Mouse (Mus musculus) large intestine, adult 2 months (tissue): ENCODE data around the gene Fto. TPM values are rescaled to one million over a fixed set of nuclear protein-coding genes. Genes with fewer than 3 reads are reported as not detected.

Experiments used
- DNase-seq: peaks from one replicate; pipeline ENCODE4 v3.0.0-alpha.2; 2012; ENCODE audit warnings: low read depth, low spot score
- WGBS: fragments of 180-500 bp; shearing (Covaris S2); methylation state at CpG from one replicate; pipeline ENCODE4 v1.1.7; 2018; 5-methylcytosine and 5-hydroxymethylcytosine counted together
- polyA plus RNA-seq: library from polyadenylated mRNA; depleted of rRNA; stranded (reverse); fragments of >200 nt; gene quantifications from 2 replicates; pipeline ENCODE4 v1.2.3, GENCODE M21; 2012

Gene Fto
- polyA plus RNA-seq, 1 experiment = 16.0 TPM

GRCm38 (mm10) chr8:91507681-91508097 is 194.4 kb downstream of the Fto start:
- DNase-seq = no peak
- WGBS = 49% methylated on average over 7 of the region's 7 CpGs

DNA sequence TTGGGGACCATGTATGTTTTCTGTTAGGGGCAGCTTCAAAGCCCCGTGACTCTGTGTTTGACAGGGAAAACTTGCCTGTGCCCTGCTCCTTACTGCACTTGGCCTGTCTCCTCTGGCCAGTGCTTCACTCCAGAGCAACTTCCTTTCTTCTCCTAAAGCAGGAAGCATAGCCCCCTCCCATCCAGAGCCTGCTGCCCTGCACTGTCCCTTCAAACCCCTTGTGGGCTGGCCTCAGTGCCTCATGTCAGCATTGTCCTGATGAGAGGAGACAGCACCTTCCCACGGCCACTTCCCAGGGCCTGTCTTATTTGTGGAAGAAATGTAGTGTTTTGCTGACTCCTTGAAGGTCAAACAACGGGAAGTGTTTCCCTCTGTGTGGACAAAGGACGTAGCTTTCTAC is 195.0 kb downstream of the Fto start:
- WGBS = 93% methylated on average over 4 of the region's 4 CpGs

GRCm38 (mm10) chr8:91509206-91509899 is 196.0 kb downstream of the Fto start:
- 93% methylated on average over 8 of the region's 8 CpGs for WGBS

More for the DNA sequence above, 195.0 kb downstream of the Fto start:
- DNase-seq = no peak

DNA sequence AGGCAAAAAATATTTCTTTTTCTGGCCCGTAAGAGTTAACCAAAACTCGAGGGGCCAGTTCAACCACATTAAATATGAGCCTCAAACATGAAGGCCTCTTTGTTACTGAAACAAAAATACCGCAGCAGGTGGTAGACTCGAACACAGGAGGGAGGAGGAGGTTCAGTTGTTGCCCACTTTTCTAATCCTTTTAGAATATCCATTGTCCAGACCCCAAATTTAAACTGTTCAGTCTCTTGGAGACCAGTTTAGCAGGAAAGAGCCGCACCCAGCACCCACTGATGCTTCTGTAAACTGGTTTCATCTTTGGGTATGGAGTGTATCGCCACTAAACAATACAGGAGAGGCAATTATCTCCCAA is 196.6 kb downstream of the Fto start:
- DNase-seq = no peak
- 81% methylated on average over 6 of the region's 6 CpGs for WGBS

More at GRCm38 (mm10) chr8:91509206-91509899, 196.0 kb downstream of the Fto start:
- no peak for DNase-seq

- 74% methylated on average over 5 of the region's 5 CpGs for WGBS
- DNase-seq = no peak
Measured at GRCm38 (mm10) chr8:91510716-91511115, 197.4 kb downstream of the Fto start.

- DNase-seq = no peak
- 91% methylated on average over 4 of the region's 4 CpGs for WGBS
Measured at GRCm38 (mm10) chr8:91511943-91512342, 198.6 kb downstream of the Fto start.

GRCm38 (mm10) chr8:91514752-91515478 is 201.6 kb downstream of the Fto start:
- 89% methylated on average over 16 of the region's 16 CpGs for WGBS
- no peak for DNase-seq

DNA sequence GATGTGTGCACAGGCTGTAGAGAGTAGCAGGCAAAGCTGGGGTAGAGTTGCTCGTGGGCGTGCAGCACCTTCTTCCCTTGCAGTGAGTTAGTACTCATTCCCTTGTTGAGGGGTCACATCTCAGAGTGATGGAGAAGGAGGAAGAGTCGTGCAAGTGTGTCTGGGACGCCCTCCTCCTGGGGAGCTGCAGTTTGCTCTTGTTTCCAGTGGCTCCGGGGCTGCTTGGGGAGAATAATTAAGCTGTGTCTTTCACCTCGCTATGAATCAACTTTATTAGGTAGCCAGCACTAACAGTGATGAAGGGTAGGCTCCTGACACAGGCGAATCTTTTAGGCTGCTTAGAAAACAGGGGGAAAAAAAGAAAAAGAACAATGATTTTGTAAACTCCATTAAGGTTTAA is 203.1 kb downstream of the Fto start:
- no peak for DNase-seq
- WGBS = 72% methylated on average over 7 of the region's 7 CpGs

DNA sequence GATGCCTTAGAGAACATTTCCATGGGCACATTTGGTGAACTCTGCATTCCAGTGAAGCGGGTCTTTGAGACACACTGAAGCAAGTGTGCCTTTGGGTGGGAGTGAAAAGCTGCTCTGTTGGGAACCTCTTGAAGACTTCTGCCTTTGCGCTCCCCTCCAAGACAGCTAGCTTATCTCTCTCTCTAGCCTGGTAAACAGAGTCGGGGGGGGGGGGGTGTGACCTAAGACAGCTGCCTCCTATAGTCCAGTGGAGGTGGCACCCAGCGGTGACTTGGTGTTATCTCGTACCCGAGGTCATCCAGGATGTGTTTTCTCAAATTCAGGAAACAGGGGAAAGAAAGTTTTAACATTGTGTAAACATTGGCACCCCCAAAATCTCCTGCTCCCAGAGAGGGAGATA is 204.8 kb downstream of the Fto start:
- 58% methylated on average over 6 of the region's 6 CpGs for WGBS
- no peak for DNase-seq

GRCm38 (mm10) chr8:91522201-91522600 is 208.9 kb downstream of the Fto start:
- 81% methylated on average over 12 of the region's 12 CpGs for WGBS
- no peak for DNase-seq

DNA sequence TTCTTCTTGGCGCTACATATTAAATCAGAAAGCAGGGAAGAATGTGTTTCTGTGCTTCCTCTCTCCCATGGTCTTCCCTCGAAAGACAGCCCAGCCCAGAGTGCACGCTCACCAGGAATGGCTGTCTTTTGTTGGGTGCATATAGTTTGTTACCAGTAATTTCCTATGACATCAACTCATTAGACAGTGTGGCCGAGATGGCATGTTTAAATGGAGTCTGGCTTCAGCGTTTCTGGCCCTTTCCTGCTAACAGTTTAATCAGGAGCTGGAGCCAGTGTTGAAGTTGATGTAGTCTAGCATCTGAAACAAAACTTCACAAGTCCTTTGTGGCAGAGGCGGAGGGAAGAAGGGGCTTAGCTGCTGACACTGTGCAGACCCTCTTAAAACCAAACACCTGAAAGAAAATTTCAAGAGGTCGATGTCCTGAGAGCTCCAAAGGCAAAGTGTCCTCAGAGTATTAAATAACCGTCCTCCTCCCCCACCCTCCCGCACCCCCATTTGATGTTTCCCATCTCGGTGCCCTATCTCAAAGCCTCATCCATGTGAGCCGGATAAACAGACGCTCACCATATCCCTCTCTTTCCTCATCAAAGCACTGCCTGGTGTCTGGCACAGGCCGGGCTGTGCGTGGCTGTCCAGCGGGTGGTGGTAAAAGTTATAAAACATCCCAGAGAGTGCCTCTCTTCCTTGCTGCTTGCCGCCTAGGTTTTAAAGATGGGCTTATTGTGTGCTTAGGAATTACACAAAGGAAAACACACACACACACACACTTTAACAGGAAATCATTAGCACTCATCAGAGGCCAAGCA is 210.9 kb downstream of the Fto start:
- no peak for DNase-seq
- WGBS = 76% methylated on average over 16 of the region's 16 CpGs

GRCm38 (mm10) chr8:91524865-91525250 is 211.5 kb downstream of the Fto start:
- 70% methylated on average over 4 of the region's 4 CpGs for WGBS
- DNase-seq = no peak

GRCm38 (mm10) chr8:91525342-91525817 is 212.1 kb downstream of the Fto start:
- WGBS = 79% methylated on average over 10 of the region's 10 CpGs
- no peak for DNase-seq

DNA sequence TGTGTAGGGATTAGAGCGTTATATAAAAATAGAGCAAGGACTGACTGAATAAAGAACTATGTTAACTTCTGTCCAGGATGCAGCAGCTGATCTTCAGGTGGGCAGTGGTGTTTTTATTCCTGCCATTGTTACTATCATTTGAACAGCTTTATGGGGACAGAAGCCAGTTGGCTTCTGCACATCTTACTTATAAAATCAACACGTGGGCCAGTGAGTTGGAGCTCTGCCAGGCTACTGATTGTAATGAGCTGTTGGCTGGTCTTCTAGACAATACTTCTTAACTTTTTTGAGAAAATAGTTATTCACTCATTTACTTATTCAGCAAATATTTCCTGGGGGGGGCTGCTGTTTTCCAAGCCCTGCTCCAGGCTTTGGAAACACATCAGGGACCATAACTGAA is 215.6 kb downstream of the Fto start:
- WGBS = 15% methylated on average over 2 of the region's 2 CpGs
- no peak for DNase-seq

DNA sequence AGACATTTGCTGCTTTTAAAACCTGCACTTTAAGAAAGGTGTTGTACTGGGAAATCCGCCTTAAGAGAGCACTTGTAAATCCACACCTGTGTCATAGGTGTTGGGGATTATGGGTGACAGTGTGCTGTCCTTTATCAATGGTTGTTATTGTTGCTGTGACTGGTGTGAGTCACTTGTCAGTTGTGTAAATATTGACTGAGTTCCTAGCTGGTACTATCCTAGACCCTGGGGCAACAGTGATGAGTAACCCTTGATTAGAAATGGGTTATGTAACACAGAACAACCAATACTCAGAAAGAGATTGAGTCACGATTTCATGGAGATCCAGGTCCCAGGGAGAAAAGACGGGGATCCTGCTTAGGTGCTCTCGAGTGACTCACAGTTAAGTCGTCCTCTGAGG is 216.4 kb downstream of the Fto start:
- WGBS = 41% methylated on average over 5 of the region's 5 CpGs
- peak; percentile 47 for DNase-seq

GRCm38 (mm10) chr8:91530656-91531055 is 217.3 kb downstream of the Fto start:
- DNase-seq = no peak
- WGBS = 86% methylated on average over 8 of the region's 8 CpGs

DNA sequence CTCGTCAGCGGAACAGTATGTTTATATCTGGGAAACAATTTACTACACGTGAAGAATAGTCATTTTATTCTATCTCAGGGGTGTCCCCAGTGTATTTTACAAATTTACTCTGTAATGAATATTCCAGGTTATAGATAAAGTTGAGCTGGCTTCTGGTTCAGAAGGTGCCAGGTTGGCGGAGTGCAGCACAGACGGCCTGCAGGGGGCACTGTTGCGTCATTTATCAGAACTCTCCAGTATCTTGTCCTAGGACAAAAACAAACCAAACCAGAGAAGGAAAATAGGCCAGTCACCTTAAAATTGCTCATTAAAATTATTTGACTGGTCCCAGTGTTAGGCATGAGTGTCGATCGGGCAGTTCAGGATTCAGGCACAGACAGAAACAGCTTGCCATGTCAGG is 218.6 kb downstream of the Fto start:
- 34% methylated on average over 8 of the region's 8 CpGs for WGBS
- DNase-seq = peak; percentile 21

DNA sequence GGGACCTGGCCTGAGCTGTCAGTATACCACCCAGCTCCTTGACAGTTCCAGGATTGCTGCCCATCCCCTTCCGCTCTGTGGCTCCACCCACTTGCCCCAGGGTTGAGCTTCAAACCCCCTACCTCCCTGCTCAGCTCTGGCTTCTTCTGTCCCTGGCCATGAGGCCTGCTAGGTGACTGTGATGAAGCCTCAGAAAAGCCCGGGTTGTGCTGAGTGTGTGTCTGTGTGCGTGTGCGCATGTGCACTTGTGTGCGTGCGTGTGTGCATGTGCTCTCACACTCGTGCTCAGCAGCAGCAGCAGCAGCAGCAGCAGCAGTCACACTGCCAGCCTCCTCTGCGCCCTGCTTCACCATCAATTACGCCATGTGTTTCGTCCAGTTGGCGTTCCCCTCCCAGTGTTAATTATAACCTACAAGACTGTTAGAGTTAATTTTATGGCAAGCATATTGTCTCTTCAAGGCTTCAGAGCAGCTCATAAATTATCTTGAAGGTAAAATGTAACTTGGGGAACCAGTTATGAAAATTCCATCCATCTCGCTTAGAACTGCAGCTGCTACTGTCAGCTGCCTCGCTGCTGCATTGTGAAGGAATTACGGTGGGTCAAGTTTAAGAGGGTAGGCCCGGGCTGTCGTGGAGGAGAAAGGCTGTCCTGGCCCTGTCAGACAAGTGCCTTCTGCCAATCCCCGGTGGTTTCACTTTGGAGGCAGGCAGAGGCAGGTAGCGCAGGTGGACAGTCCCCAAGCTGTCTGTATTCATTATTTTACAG is 219.5 kb downstream of the Fto start:
- WGBS = 44% methylated on average over 18 of the region's 18 CpGs
- peak; percentile 11 for DNase-seq

DNA sequence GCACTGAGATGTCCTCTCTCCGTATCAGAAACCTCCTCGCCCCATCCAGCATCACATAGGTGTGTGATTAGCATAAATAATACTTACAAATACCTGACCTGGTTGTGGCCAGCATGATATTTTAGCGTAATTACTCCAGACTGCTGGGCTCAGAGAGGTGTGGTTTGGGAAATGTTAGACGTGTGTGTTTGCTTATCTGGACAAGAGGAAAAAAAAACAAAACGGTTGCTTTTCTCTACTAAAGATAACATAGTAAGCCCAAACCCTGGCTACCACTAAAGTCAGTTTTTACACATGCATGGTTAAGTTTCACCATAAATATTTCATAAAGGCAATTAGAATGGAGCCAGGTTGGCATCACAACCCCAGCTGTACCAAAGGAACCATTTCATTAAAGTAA is 221.4 kb downstream of the Fto start:
- 75% methylated on average over 5 of the region's 5 CpGs for WGBS
- no peak for DNase-seq

DNA sequence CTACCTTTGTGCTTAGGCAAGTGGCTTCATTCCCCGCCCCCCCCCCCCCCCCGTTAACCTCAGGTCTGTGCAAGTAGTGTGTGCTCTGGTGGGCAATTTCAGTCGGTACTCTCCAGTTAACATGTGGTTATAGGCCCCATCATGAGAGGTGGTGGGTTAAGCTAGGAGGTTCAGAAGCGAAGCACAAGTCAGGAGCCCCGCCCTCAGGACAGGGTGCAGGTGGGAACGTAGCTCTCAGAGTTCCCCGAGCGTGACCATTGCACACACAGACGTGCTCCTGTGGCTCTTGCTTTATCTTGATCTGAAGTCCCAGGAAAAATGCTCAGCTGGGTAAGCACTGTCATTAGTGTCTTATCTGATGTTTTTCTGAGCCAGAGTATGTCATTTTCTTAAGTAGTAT is 224.8 kb downstream of the Fto start:
- WGBS = 69% methylated on average over 9 of the region's 9 CpGs
- no peak for DNase-seq
